Mouse (Mus musculus): ENCODE data around the gene Caln1.

Caln1 gene

GRCm38 (mm10) chr5:130331206-130331605 lies 38.0 kb upstream of the Caln1 start:
- H3K9me3 ChIP-seq (ENCODE audit: low read length), result no peaks in the 10 kb centered on the region
- H3K4me3 ChIP-seq (replicated peaks; ENCODE audit: low read length), result no peak overlapping the region
- peaks cover 59% of the 10 kb centered on the region for H3K36me3 ChIP-seq (ENCODE audit: insufficient read depth, low read length)
- H3K27me3 ChIP-seq (ENCODE audit: insufficient read depth, low read length), result no peaks in the 10 kb centered on the region
- TF ChIP-seq NANOG (IDR thresholded peaks at IDR 0.05; ENCODE audit: borderline replicate concordance, low read length) (no peak), POU5F1 (IDR thresholded peaks at IDR 0.05; ENCODE audit: borderline replicate concordance, low read length) (no peak), CTCF (conservative IDR thresholded peaks at IDR 0.05; ENCODE audit: low read length) (no peak)
- H3K4me1 ChIP-seq (replicated peaks; ENCODE audit: low read depth, low read length), result no peaks in the 10 kb centered on the region

- TF ChIP-seq NANOG (IDR thresholded peaks at IDR 0.05; ENCODE audit: borderline replicate concordance, low read length) (no peak), POU5F1 (IDR thresholded peaks at IDR 0.05; ENCODE audit: borderline replicate concordance, low read length) (no peak), CTCF (conservative IDR thresholded peaks at IDR 0.05; ENCODE audit: low read length) (no peak)
- no peaks in the 10 kb centered on the region for H3K9me3 ChIP-seq (ENCODE audit: low read length)
- H3K27me3 ChIP-seq (ENCODE audit: insufficient read depth, low read length), result no peaks in the 10 kb centered on the region
- no peak overlapping the region for H3K4me3 ChIP-seq (replicated peaks; ENCODE audit: low read length)
- no peaks in the 10 kb centered on the region for H3K4me1 ChIP-seq (replicated peaks; ENCODE audit: low read depth, low read length)
- H3K36me3 ChIP-seq (ENCODE audit: insufficient read depth, low read length), result peaks cover 67% of the 10 kb centered on the region
These were observed 35.7 kb upstream of the Caln1 start for GRCm38 (mm10) chr5:130333566-130333965.

- TF ChIP-seq NANOG (IDR thresholded peaks at IDR 0.05; ENCODE audit: borderline replicate concordance, low read length) (no peak), CTCF (conservative IDR thresholded peaks at IDR 0.05; ENCODE audit: low read length) (no peak), POU5F1 (IDR thresholded peaks at IDR 0.05; ENCODE audit: borderline replicate concordance, low read length) (no peak)
- H3K4me3 ChIP-seq (replicated peaks; ENCODE audit: low read length), result no peak overlapping the region
- H3K36me3 ChIP-seq (ENCODE audit: insufficient read depth, low read length), result peaks cover 67% of the 10 kb centered on the region
- H3K4me1 ChIP-seq (replicated peaks; ENCODE audit: low read depth, low read length), result no peaks in the 10 kb centered on the region
- H3K27me3 ChIP-seq (ENCODE audit: insufficient read depth, low read length), result no peaks in the 10 kb centered on the region
- no peaks in the 10 kb centered on the region for H3K9me3 ChIP-seq (ENCODE audit: low read length)
These were observed 35.3 kb upstream of the Caln1 start for GRCm38 (mm10) chr5:130333971-130334370.

- Histone ChIP-seq H3K4me3 (replicated peaks; ENCODE audit: low read length) (no peak overlapping the region), H3K4me1 (replicated peaks; ENCODE audit: low read depth, low read length) (no peaks in the 10 kb centered on the region), H3K27me3 (ENCODE audit: insufficient read depth, low read length) (no peaks in the 10 kb centered on the region), H3K9me3 (ENCODE audit: low read length) (no peaks in the 10 kb centered on the region), H3K36me3 (ENCODE audit: insufficient read depth, low read length) (peaks cover 67% of the 10 kb centered on the region)
- TF ChIP-seq CTCF (conservative IDR thresholded peaks at IDR 0.05; ENCODE audit: low read length) (peak; percentile 51), POU5F1 (IDR thresholded peaks at IDR 0.05; ENCODE audit: borderline replicate concordance, low read length) (no peak)
These were observed 33.8 kb upstream of the Caln1 start for GRCm38 (mm10) chr5:130335462-130335861.

GRCm38 (mm10) chr5:130340656-130341055 lies 28.6 kb upstream of the Caln1 start:
- H3K9me3 ChIP-seq (ENCODE audit: low read length), result peaks cover 10% of the 10 kb centered on the region
- H3K4me1 ChIP-seq (replicated peaks; ENCODE audit: low read depth, low read length), result peaks cover 4% of the 10 kb centered on the region
- TF ChIP-seq CTCF (conservative IDR thresholded peaks at IDR 0.05; ENCODE audit: low read length) (no peak), NANOG (IDR thresholded peaks at IDR 0.05; ENCODE audit: borderline replicate concordance, low read length) (no peak), POU5F1 (IDR thresholded peaks at IDR 0.05; ENCODE audit: borderline replicate concordance, low read length) (no peak)
- peaks cover 79% of the 10 kb centered on the region for H3K36me3 ChIP-seq (ENCODE audit: insufficient read depth, low read length)
- H3K4me3 ChIP-seq (replicated peaks; ENCODE audit: low read length), result no peak overlapping the region
- no peaks in the 10 kb centered on the region for H3K27me3 ChIP-seq (ENCODE audit: insufficient read depth, low read length)

- no peak for TF ChIP-seq CTCF (conservative IDR thresholded peaks at IDR 0.05; ENCODE audit: low read length)
- TF ChIP-seq NANOG (IDR thresholded peaks at IDR 0.05; ENCODE audit: borderline replicate concordance, low read length), result no peak
- TF ChIP-seq POU5F1 (IDR thresholded peaks at IDR 0.05; ENCODE audit: borderline replicate concordance, low read length), result no peak
- Histone ChIP-seq H3K36me3 (ENCODE audit: insufficient read depth, low read length) (peaks cover 40% of the 10 kb centered on the region), H3K27me3 (ENCODE audit: insufficient read depth, low read length) (no peaks in the 10 kb centered on the region), H3K4me3 (replicated peaks; ENCODE audit: low read length) (no peak overlapping the region), H3K9me3 (ENCODE audit: low read length) (peaks cover 32% of the 10 kb centered on the region), H3K4me1 (replicated peaks; ENCODE audit: low read depth, low read length) (peaks cover 4% of the 10 kb centered on the region)
These were observed 24.3 kb upstream of the Caln1 start for GRCm38 (mm10) chr5:130344999-130345398.

- no peak for TF ChIP-seq CTCF (conservative IDR thresholded peaks at IDR 0.05; ENCODE audit: low read length)
- TF ChIP-seq POU5F1 (IDR thresholded peaks at IDR 0.05; ENCODE audit: borderline replicate concordance, low read length), result no peak
- no peak for TF ChIP-seq NANOG (IDR thresholded peaks at IDR 0.05; ENCODE audit: borderline replicate concordance, low read length)
- Histone ChIP-seq H3K36me3 (ENCODE audit: insufficient read depth, low read length) (peaks cover 31% of the 10 kb centered on the region), H3K4me3 (replicated peaks; ENCODE audit: low read length) (no peak overlapping the region), H3K27me3 (ENCODE audit: insufficient read depth, low read length) (no peaks in the 10 kb centered on the region), H3K9me3 (ENCODE audit: low read length) (peaks cover 32% of the 10 kb centered on the region), H3K4me1 (replicated peaks; ENCODE audit: low read depth, low read length) (peaks cover 4% of the 10 kb centered on the region)
These were observed 23.4 kb upstream of the Caln1 start for GRCm38 (mm10) chr5:130345871-130346270.

- H3K27me3 ChIP-seq (ENCODE audit: insufficient read depth, low read length), result peaks cover 4% of the 10 kb centered on the region; the same call in 1 of the 2 replicates
- TF ChIP-seq CTCF (conservative IDR thresholded peaks at IDR 0.05; ENCODE audit: low read length), result no peak
- no peak overlapping the region for H3K4me3 ChIP-seq (replicated peaks; ENCODE audit: low read length)
These were observed 14.0 kb upstream of the Caln1 start for GRCm38 (mm10) chr5:130355223-130355622.

GRCm38 (mm10) chr5:130363111-130363510 lies 6.1 kb upstream of the Caln1 start:
- no peak overlapping the region for H3K4me3 ChIP-seq (replicated peaks; ENCODE audit: low read length)
- TF ChIP-seq POU5F1 (IDR thresholded peaks at IDR 0.05; ENCODE audit: borderline replicate concordance, low read length) (no peak), NANOG (IDR thresholded peaks at IDR 0.05; ENCODE audit: borderline replicate concordance, low read length) (peak; percentile 40; the same call in 1 of the 2 replicates)
- H3K4me1 ChIP-seq (replicated peaks; ENCODE audit: low read depth, low read length), result peaks cover 31% of the 10 kb centered on the region
- H3K36me3 ChIP-seq (ENCODE audit: insufficient read depth, low read length), result no peaks in the 10 kb centered on the region
- H3K27me3 ChIP-seq (ENCODE audit: insufficient read depth, low read length), result peaks cover 12% of the 10 kb centered on the region; the same call in 1 of the 2 replicates
- 0 out of 2 replicates have a peak, but pooled peaks cover 3% of the 10 kb centered on the region for H3K9me3 ChIP-seq (ENCODE audit: low read length)

More at GRCm38 (mm10) chr5:130355223-130355622, 14.0 kb upstream of the Caln1 start:
- H3K4me1 ChIP-seq (replicated peaks; ENCODE audit: low read depth, low read length), result peaks cover 4% of the 10 kb centered on the region; the same call in 1 of the 2 replicates
- H3K36me3 ChIP-seq (ENCODE audit: insufficient read depth, low read length), result no peaks in the 10 kb centered on the region
- H3K9me3 ChIP-seq (ENCODE audit: low read length), result 0 out of 2 replicates have a peak, but pooled peaks cover 3% of the 10 kb centered on the region

All from E14TG2a.4 (cell line).